Mouse (Mus musculus) spleen, postnatal 36 days (tissue): Measurements from ENCODE around the gene Gm3002.
"Not testable (repeated sequence)": the region's sequence is repeated elsewhere in the genome, so short reads cannot be mapped to it uniquely, and the experiment has no call there.

Experiments
- DNase-seq, 2 experiments: peaks; one replicate each; pipeline ENCODE4 v3.0.0; 2022; ENCODE audit warnings: low spot score in 2 of 2, mixed read lengths in 1 of 2

Gene Gm3002

GRCm38 (mm10) chr14:3809774-3810173 is at the start of gene Gm3002:
Gene Gm3002 (plus strand): TSS chr14:3810074.
- DNase-seq, result not testable (repeated sequence)

GRCm38 (mm10) chr14:3845945-3846344 is 36.1 kb downstream of the Gm3002 start, which contains the start of gene Gm3033:
Gene Gm3033 (plus strand): TSS chr14:3846245.
- DNase-seq, result not testable (repeated sequence)

GRCm38 (mm10) chr14:3883872-3884271 is 74.0 kb downstream of the Gm3002 start, which contains the start of gene Gm2916:
Gene Gm2916 (plus strand): TSS chr14:3884172.
- DNase-seq, result not testable (repeated sequence)

GRCm38 (mm10) chr14:3931456-3931855 is 121.6 kb downstream of the Gm3002 start, which contains the start of gene Gm3029:
Gene Gm3029 (plus strand): TSS chr14:3931756.
- not testable (repeated sequence) for DNase-seq

- not testable (repeated sequence) for DNase-seq
These were observed 153.4 kb downstream of the Gm3002 start, which contains the start of gene Gm3095 for GRCm38 (mm10) chr14:3963247-3963646. Gene Gm3095 (plus strand): TSS chr14:3963547.

- DNase-seq, result not testable (repeated sequence)
These were observed 188.2 kb downstream of the Gm3002 start, which contains the start of gene Gm3099 for GRCm38 (mm10) chr14:3998094-3998493. Gene Gm3099 (plus strand): TSS chr14:3998394.
